Mouse (Mus musculus) lung, adult 2 months (tissue): ENCODE results near the gene Col4a6. TPM values are rescaled to one million over a fixed set of nuclear protein-coding genes. Genes with fewer than 3 reads are reported as not detected.

ENCODE experiments used
- DNase-seq: peaks from one replicate; pipeline ENCODE4 v3.0.0; 2022
- H3K4me1 ChIP-seq: fragments of 200-500 bp; 2 replicates; pipeline ENCODE4 v1.6.1; 2011; ENCODE audit warnings: low read length; ENCODE audit not compliant: control insufficient read depth, insufficient read depth
- H3K4me3 ChIP-seq: fragments of 200-500 bp; replicated peaks from 2 replicates; pipeline ENCODE3; 2011; ENCODE audit warnings: low read depth, mild to moderate bottlenecking, control low read depth, low read length; ENCODE audit errors: extremely low read depth
- CTCF ChIP-seq: fragments of 200-500 bp; IDR thresholded peaks from 2 replicates; pipeline ENCODE4 v1.5.1; 2011; ENCODE audit warnings: mild to moderate bottlenecking, low read length, control low read depth; ENCODE audit not compliant: insufficient read depth
- POLR2A ChIP-seq: fragments of 200-500 bp; IDR thresholded peaks from 2 replicates; pipeline ENCODE4 v1.6.1; 2011; ENCODE audit warnings: low read depth, mild to moderate bottlenecking, control low read depth, low read length, borderline replicate concordance; ENCODE audit errors: extremely low read depth
- WGBS: fragments of 180-500 bp; shearing (Covaris S2); methylation state at CpG from one replicate; pipeline ENCODE4 v1.1.7; 2018; 5-methylcytosine and 5-hydroxymethylcytosine counted together
- polyA plus RNA-seq: library from polyadenylated mRNA; depleted of rRNA; stranded (reverse); fragments of >200 nt; gene quantifications from 2 replicates; pipeline ENCODE4 v1.2.3, GENCODE M21; 2012; rRNA removed

The Col4a6 gene
- polyA plus RNA-seq, 1 experiment = 7.3 TPM

DNA sequence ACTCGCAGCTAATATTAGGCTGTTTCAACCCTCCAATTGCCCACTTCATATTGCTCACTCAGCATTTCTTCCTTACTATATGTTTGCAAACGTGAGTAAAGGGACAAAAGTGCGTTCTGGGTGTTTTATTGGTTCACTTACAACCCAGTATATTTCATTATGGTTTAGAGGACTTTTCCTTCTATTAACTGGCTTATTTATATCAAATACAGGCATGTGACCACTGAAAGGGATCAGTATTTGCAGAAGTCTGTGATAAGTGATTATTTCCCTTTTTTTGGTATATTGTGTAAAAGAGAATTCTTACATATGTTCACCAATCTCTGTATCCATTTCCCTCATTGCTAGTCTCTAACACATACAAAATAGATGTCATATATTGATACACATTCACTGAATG, 313.5 kb downstream of the Col4a6 start:
- Histone ChIP-seq H3K4me1 (no peaks in the 10 kb centered on the region), H3K4me3 (no peak overlapping the region)
- DNase-seq = no peak
- WGBS = 72% methylated on average over 3 of the region's 3 CpGs
- TF ChIP-seq CTCF (no peak), POLR2A (no peak)

DNA sequence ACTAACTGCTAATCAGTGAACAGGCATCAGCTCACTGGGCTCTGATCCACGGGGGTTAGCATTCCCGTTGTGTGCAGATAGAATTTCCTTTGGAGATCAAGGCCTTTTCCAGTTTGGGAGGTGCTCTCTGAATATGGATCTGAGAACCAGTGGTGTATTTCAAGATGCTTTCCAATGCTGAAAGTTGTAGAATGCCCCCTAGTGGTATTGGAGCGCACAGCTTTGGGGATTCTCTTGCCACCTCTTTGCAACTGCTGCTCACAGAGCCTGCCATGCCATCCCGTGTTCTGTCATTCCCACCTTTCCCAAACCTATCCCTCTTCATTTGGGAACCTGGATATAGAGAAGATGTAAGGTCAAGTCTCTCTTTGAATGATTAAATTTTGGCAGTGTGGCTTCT, 315.7 kb downstream of the Col4a6 start:
- Histone ChIP-seq H3K4me1 (no peaks in the 10 kb centered on the region), H3K4me3 (no peak overlapping the region)
- TF ChIP-seq CTCF (0 out of 2 replicates have a peak, but pooled peaks have one; percentile 23), POLR2A (no peak)
- WGBS = 43% methylated on average over 4 of the region's 4 CpGs
- no peak for DNase-seq

DNA sequence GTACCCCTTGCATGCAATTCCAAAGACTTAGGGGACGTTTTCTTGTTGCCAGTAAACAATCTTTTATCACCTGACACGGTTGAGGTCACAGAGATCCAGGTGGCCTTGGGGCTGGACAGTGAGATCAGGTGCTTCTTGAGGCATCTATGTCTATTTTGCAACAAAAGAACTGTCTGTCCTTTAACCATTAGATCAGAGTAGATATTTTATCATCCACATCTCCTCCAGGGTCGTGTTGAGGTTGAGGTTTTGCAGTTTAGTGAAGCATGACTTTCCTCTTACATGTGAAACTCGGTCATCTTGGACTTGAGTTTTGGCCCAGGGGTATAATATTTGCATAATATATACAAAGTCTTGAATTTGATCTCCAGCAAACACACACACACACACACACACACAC, 316.2 kb downstream of the Col4a6 start:
- TF ChIP-seq CTCF (no peak), POLR2A (no peak)
- Histone ChIP-seq H3K4me1 (no peaks in the 10 kb centered on the region), H3K4me3 (no peak overlapping the region)
- 53% methylated on average over 4 of the region's 4 CpGs for WGBS
- no peak for DNase-seq

DNA sequence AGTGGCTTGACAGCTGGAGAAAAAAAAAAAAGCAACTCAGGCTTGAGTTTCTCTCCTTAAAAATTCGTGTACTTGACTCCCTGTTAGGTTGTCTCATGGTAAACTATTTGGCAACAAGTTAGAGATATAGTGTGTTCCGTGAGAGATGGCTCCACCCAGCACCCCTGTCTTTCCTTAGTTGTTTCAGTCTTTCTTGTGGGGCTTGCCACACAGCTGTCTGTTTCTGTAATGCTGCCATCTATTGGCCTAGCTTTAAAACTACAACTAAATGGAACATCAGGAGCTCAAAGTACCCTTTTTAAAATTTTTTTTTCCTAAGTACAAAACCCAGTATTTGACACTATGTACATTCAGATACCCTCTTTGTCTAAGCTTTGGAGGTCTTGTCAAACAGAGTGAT, 317.2 kb downstream of the Col4a6 start:
- H3K4me1 ChIP-seq = no peaks in the 10 kb centered on the region
- TF ChIP-seq POLR2A (no peak), CTCF (peak; percentile 18; the same call in 1 of the 2 replicates)
- no peak for DNase-seq
- WGBS = 10% methylated on average over 2 of the region's 2 CpGs
- H3K4me3 ChIP-seq = no peak overlapping the region

DNA sequence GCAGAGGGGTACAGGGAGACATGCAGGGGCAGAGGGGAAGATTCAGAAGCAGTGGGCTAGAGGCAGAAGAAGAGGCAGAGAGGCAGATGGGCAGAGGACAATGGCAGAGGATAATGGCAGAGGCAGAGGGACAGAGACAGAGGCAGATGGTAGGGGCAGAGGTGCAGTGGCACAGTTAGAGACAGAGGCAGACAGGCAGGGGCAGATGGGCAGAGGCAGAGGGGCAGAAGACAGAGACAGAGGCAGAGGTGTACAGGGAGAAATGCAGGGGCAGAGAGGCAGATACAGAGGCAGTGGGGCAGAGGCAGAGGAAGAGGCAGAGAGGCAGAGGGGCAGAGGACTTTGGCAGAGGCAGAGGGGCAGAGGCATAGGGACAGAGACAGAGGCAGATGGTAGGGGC, 322.7 kb downstream of the Col4a6 start:
- TF ChIP-seq CTCF = no peak
- TF ChIP-seq POLR2A = no peak
- Histone ChIP-seq H3K4me1 (no peaks in the 10 kb centered on the region), H3K4me3 (no peak overlapping the region)
- DNase-seq = no peak

DNA sequence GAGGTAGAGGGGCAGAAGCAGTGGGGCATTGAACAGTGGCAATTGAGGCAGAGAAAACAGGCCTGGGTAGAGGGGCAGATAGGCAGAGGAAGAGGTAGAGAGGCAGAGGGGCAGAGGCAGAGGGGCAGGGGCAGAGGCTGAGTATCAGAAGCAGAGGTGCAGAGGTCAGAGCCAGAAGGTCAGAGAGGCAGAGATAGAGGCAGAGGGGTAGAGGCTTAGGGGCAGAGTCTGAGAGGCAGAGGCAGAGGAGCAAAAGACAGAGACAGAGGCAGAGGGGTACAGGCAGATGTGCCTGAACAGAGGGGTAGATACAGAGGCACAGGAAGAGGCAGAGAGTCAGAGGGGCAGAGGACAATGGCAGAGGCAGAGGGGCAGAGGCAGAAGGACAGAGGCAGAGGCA, 323.6 kb downstream of the Col4a6 start:
- H3K4me1 ChIP-seq = no peaks in the 10 kb centered on the region
- no peak for DNase-seq
- no peak overlapping the region for H3K4me3 ChIP-seq
- TF ChIP-seq CTCF (no peak), POLR2A (no peak)

DNA sequence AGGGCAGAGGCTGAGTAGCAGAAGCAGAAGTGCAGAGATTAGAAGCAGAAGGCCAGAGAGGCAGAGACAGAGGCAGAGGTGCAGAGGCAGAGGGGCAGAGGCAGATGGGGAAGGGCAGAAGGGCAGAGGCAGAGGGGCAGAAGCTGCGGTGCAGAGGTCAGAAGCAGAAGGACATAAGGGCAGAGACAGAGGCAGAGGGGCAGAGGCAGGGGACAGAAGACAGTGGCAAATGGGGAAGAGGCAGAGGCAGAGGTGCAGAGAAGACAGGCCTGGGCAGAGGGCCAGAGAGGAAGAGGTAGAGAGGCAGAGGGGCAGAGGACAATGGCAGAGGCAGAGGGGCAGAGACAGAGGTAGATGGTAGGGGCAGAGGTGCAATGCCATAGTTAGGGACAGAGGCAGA, 324.2 kb downstream of the Col4a6 start:
- no peaks in the 10 kb centered on the region for H3K4me1 ChIP-seq
- no peak for TF ChIP-seq POLR2A
- TF ChIP-seq CTCF = no peak
- H3K4me3 ChIP-seq = no peak overlapping the region
- 71% methylated on average over 1 of the region's 1 CpGs for WGBS
- no peak for DNase-seq

Other genes with a start within 250 kb of the Col4a6 start
- 22.8 and 28.0 TPM in 2 replicates for gene Col4a5, start 1.3 kb upstream of the Col4a6 start, polyA plus RNA-seq